31 mouse cellular contexts compared by ENCODE assay signal in genomic region chr2:5656326-5656725, GRCm38 (mm10).
"Had no signal": no experiment of that assay in that cellular context is flagged by ENCODE, and none has a peak within 500 bp of the region (broad histone marks: within the 10 kb centered on the region; RNA-seq: fewer than 3 reads in every experiment).

No protein-coding gene starts in this region.

- H3K27ac ChIP-seq: left cerebral cortex, adult 2 months; limb, embryonic 10.5 days; limb, embryonic 12.5 days; limb, embryonic 13.5 days; limb, embryonic 15.5 days; liver, embryonic 12.5 days; liver, embryonic 13.5 days; liver, embryonic 14.5 days; liver, embryonic 15.5 days; lung, embryonic 15.5 days; macrophage; midbrain, embryonic 10.5 days; midbrain, embryonic 12.5 days; midbrain, embryonic 13.5 days; midbrain, embryonic 15.5 days; neural tube, embryonic 12.5 days had no signal

- H3K4me3 ChIP-seq: left cerebral cortex, adult 2 months; limb, embryonic 10.5 days; limb, embryonic 12.5 days; limb, embryonic 13.5 days; limb, embryonic 15.5 days; liver, embryonic 12.5 days; liver, embryonic 13.5 days; liver, embryonic 15.5 days; lung, embryonic 15.5 days; megakaryocyte, embryonic 14.5 days; midbrain, embryonic 10.5 days; midbrain, embryonic 12.5 days; midbrain, embryonic 13.5 days; midbrain, embryonic 15.5 days; myocyte; neural tube, embryonic 12.5 days had no signal

- H3K36me3 ChIP-seq: limb, embryonic 10.5 days; limb, embryonic 12.5 days; limb, embryonic 13.5 days; limb, embryonic 15.5 days; liver, embryonic 12.5 days; liver, embryonic 13.5 days; liver, embryonic 15.5 days; lung, embryonic 15.5 days; midbrain, embryonic 10.5 days; midbrain, embryonic 12.5 days; midbrain, embryonic 13.5 days; midbrain, embryonic 15.5 days; neural tube, embryonic 12.5 days had no signal

- ATAC-seq: liver, embryonic 12.5 days; liver, postnatal 0 days; lung, postnatal 0 days; midbrain, embryonic 13.5 days; midbrain, embryonic 15.5 days; midbrain, embryonic 16.5 days had no signal

- H3K9ac ChIP-seq: limb, embryonic 12.5 days; limb, embryonic 13.5 days; limb, embryonic 15.5 days; liver, embryonic 12.5 days; liver, embryonic 13.5 days; liver, embryonic 14.5 days; liver, embryonic 15.5 days; liver, postnatal 0 days; lung, embryonic 14.5 days; lung, embryonic 15.5 days; midbrain, embryonic 12.5 days; midbrain, embryonic 13.5 days; midbrain, embryonic 15.5 days; neural tube, embryonic 12.5 days had no signal

- H3K4me1 ChIP-seq: limb, embryonic 12.5 days; limb, embryonic 13.5 days; limb, embryonic 15.5 days; liver, embryonic 12.5 days; liver, embryonic 13.5 days; liver, embryonic 15.5 days; megakaryocyte, embryonic 14.5 days; midbrain, embryonic 10.5 days; midbrain, embryonic 12.5 days; midbrain, embryonic 13.5 days; midbrain, embryonic 15.5 days; neural tube, embryonic 12.5 days had no signal

- H3K4me2 ChIP-seq: limb, embryonic 12.5 days; limb, embryonic 13.5 days; limb, embryonic 15.5 days; liver, embryonic 11.5 days; liver, embryonic 12.5 days; liver, embryonic 13.5 days; liver, embryonic 15.5 days; lung, embryonic 14.5 days; lung, embryonic 15.5 days; midbrain, embryonic 12.5 days; midbrain, embryonic 13.5 days; midbrain, embryonic 15.5 days; neural tube, embryonic 12.5 days had no signal

- H3K27me3 ChIP-seq: limb, embryonic 12.5 days; limb, embryonic 13.5 days; limb, embryonic 15.5 days; liver, embryonic 12.5 days; liver, embryonic 13.5 days; liver, embryonic 15.5 days; megakaryocyte, embryonic 14.5 days; midbrain, embryonic 12.5 days; midbrain, embryonic 13.5 days; midbrain, embryonic 15.5 days; neural tube, embryonic 12.5 days had no signal

- DNase-seq: left cerebral cortex, postnatal 4 days; liver; liver, embryonic 13.5 days; liver, postnatal 0 days; lung, adult 18-20 months; lung, adult 2 months; lung, embryonic 14.5 days; lung, postnatal 10 days; lung, postnatal 14 days; lung, postnatal 36 days; lung, postnatal 4 days had no signal

- H3K9me3 ChIP-seq: limb, embryonic 10.5 days; limb, embryonic 12.5 days; limb, embryonic 13.5 days; limb, embryonic 15.5 days; liver, embryonic 12.5 days; liver, embryonic 13.5 days; liver, embryonic 15.5 days; lung, embryonic 15.5 days; megakaryocyte, embryonic 14.5 days; midbrain, embryonic 10.5 days; midbrain, embryonic 12.5 days; midbrain, embryonic 13.5 days; midbrain, embryonic 15.5 days; neural tube, embryonic 12.5 days had no signal
